Mouse (Mus musculus) embryonic facial prominence, embryonic 15.5 days (tissue): ENCODE measurements around the gene Ttbk1. TPM values are rescaled to one million over a fixed set of nuclear protein-coding genes. Genes with fewer than 3 reads are reported as not detected.

Experiments
- ATAC-seq: fragments of 200-750 bp; cut with Nextera tagmentation; 2 replicates; pipeline ENCODE4 v1.8.0; 2017; ENCODE audit warnings: low read depth, moderate TSS enrichment; ENCODE audit not compliant: insufficient number of reproducible peaks, low FRiP score, low TSS enrichment
- H3K27ac ChIP-seq: fragments of 300-500 bp; sonication (generic); replicated peaks from 2 replicates; pipeline ENCODE4 v1.5.1; 2015; ENCODE audit warnings: mild to moderate bottlenecking, inconsistent platforms
- H3K27me3 ChIP-seq: fragments of 300-500 bp; sonication (generic); 2 replicates; pipeline ENCODE4 v1.6.1; 2015; ENCODE audit warnings: inconsistent platforms
- H3K36me3 ChIP-seq: fragments of 300-500 bp; sonication (generic); 2 replicates; pipeline ENCODE4 v1.6.1; 2015; ENCODE audit warnings: mild to moderate bottlenecking, inconsistent platforms
- H3K4me1 ChIP-seq: fragments of 300-500 bp; sonication (generic); 2 replicates; pipeline ENCODE4 v1.6.1; 2015; ENCODE audit warnings: inconsistent platforms
- H3K4me2 ChIP-seq: fragments of 300-500 bp; sonication (generic); replicated peaks from 2 replicates; pipeline ENCODE4 v1.6.1; 2015; ENCODE audit warnings: mild to moderate bottlenecking, inconsistent platforms
- H3K4me3 ChIP-seq: fragments of 300-500 bp; sonication (generic); replicated peaks from 2 replicates; pipeline ENCODE4 v1.5.1; 2015; ENCODE audit warnings: mild to moderate bottlenecking, inconsistent platforms
- H3K9ac ChIP-seq: fragments of 300-500 bp; sonication (generic); 2 replicates; pipeline ENCODE4 v1.6.1; 2015; ENCODE audit warnings: inconsistent platforms
- H3K9me3 ChIP-seq: fragments of 300-500 bp; sonication (generic); replicated peaks from 2 replicates; pipeline ENCODE4 v1.6.1; 2016; ENCODE audit warnings: inconsistent platforms
- WGBS: fragments of 180-500 bp; shearing (Covaris S2); methylation state at CpG from one replicate; pipeline ENCODE4 v1.1.7; 2015; 5-methylcytosine and 5-hydroxymethylcytosine counted together
- polyA plus RNA-seq: library from polyadenylated mRNA; unstranded; fragments of >200 nt; fragmentation: Nextera tagmentation; extraction: Ambion mirVana; gene quantifications from 2 replicates; pipeline ENCODE4 v1.2.1, GENCODE M21; 2015

The Ttbk1 gene
- polyA plus RNA-seq, 1 experiment from 2014 or later = 0.15 TPM

DNA sequence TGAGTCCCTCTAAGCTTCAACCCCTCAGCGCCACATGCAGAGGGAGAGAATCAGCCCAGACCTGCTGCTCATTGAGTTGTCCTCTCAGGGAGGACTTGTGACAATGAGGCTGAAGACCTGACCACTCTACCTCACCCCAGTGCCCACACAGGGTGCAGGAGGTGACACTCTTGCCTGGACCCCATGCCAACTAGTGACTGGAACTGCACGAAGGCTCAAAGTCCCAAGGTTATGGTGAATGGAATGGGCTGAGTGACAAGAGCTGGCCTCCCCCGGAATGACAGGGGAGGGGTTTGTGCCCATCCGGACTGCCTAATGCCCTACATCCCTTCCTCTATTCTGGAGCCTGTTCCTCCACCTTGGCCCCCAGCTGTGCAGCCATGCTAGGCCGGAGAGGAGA is 34.8 kb downstream of the Ttbk1 start:
- Histone ChIP-seq H3K9me3 (no peaks in the 10 kb centered on the region), H3K9ac (no peak overlapping the region), H3K4me3 (no peak overlapping the region), H3K27me3 (peaks cover 50% of the 10 kb centered on the region), H3K4me1 (peaks cover 30% of the 10 kb centered on the region), H3K27ac (no peak overlapping the region), H3K36me3 (no peaks in the 10 kb centered on the region), H3K4me2 (no peak overlapping the region)
- WGBS = 31% methylated on average over 5 of the region's 5 CpGs
- no peak for ATAC-seq

DNA sequence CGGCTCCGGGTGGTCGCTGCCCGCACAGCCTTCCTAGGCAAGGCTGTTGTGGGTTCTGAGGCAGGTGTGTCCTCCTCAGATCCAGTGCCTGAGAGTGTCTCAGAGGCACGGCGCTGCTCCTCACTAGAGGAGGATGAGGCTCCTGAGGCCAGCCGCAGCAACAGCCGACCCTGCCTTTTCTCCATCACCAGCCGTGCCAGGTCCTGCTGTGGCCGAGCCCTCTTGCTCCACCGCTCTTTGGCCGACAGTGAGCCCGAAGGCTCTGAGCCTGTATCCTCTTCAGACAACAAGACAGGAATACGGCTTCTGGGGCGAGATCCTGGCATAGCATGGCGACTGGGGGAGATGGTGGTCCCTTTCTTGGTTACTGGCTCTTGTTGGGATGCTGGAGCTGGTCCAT is 41.2 kb downstream of the Ttbk1 start:
- H3K36me3 ChIP-seq = no peaks in the 10 kb centered on the region
- no peak overlapping the region for H3K27ac ChIP-seq
- H3K9me3 ChIP-seq = no peaks in the 10 kb centered on the region
- H3K9ac ChIP-seq = no peak overlapping the region
- WGBS = 93% methylated on average over 16 of the region's 16 CpGs
- no peak overlapping the region for H3K4me3 ChIP-seq
- no peak for ATAC-seq
- H3K4me1 ChIP-seq = peaks cover 8% of the 10 kb centered on the region
- H3K4me2 ChIP-seq = no peak overlapping the region
- H3K27me3 ChIP-seq = peaks cover 44% of the 10 kb centered on the region

DNA sequence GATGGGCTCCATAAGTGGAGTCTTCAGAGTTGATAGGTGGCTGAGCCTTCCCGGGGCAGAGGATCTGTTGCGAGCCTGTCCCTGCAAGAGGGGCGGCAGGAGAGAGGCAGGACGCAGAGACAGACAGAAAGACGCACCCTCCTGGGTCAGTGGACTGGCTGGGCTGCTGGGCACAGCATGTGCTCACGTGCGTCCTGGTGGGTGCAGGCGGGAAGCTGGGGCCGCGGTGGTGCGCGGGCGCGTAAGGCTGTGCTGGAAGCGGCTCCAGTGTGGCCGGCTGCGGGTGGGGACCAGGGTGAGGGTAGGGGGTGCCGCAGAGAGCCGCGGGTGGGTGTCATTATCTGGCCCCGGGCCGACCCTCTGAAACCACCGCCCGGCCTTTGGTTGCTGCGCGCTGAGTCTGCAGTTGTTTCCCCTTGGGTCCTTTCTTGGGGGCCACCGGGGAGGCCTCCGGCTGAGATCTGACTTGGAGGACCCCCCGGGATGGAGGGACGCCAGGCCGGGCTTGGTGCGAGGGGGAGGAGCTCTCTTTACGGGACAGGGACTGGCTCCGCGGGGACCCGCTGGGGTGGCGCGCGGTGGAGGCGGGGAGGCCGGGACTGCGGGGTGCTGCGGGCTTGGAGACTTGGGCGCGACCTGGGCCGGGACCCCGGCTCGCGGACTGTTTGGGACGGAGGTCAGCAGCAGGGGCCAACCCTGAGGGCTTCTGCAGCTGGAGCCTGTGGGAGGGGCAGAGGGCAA is 42.5 kb downstream of the Ttbk1 start:
- ATAC-seq = peak; percentile 46
- peaks cover 8% of the 10 kb centered on the region for H3K4me1 ChIP-seq
- H3K9ac ChIP-seq = peak overlapping the region; percentile 41
- H3K4me3 ChIP-seq = peak overlapping the region; percentile 44
- under 1% methylated on average over 44 of the region's 50 CpGs for WGBS
- peak overlapping the region; percentile 85 for H3K4me2 ChIP-seq
- H3K9me3 ChIP-seq = no peaks in the 10 kb centered on the region
- H3K36me3 ChIP-seq = no peaks in the 10 kb centered on the region
- no peak overlapping the region for H3K27ac ChIP-seq
- H3K27me3 ChIP-seq = peaks cover 44% of the 10 kb centered on the region

DNA sequence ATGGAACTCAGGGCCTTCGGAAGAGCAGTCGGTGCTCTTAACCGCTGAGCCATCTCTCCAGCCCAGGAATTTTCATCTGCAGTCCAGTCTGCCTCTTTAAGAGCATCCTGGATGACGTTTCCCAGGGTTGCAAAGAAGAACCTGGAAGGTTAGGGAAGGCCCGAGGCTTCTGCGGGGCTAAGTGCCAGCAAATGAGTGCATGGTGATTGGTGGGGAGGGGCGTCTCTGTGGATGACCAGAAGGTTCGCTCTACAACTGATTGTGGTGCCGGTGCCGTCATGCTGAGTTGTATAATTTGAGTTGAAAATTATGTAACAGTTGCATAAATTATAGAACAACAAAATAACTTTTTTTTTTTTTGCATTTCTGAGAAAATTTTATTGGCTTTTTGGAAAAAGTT is 48.3 kb downstream of the Ttbk1 start:
- no peak overlapping the region for H3K9ac ChIP-seq
- H3K4me2 ChIP-seq = no peak overlapping the region
- H3K36me3 ChIP-seq = no peaks in the 10 kb centered on the region
- no peaks in the 10 kb centered on the region for H3K9me3 ChIP-seq
- H3K27me3 ChIP-seq = peaks cover 31% of the 10 kb centered on the region
- no peak overlapping the region for H3K4me3 ChIP-seq
- WGBS = 94% methylated on average over 10 of the region's 10 CpGs
- H3K4me1 ChIP-seq = peaks cover 7% of the 10 kb centered on the region; the same call in 1 of the 2 replicates
- H3K27ac ChIP-seq = no peak overlapping the region
- no peak for ATAC-seq

DNA sequence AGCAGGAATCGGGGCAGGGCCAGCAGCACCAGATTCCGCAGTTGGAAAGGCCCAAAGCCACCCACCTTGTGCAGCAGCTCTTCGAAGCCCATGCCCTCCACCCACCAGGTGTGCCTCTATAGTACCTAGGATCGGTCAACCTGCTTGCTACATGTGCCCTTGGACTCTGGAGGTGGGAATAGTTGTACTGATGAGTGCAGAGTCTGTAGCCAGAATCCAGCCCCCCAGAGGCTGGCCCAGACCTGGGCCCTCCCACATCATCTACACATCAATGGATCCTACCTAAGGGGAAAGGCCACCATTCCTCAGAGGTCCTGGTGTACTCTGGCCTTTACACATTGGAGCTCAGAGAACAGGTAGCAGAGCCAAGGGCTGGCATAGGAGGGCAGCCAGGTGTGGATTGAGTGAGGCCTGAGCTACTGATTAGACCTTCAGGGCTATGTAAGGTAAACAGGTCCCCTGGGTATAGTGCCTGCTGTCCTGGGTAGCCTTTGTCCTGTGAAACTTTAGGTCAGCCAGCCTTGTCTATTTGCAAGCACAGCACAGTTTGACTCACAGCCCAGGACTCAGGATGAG is 49.1 kb downstream of the Ttbk1 start, which contains the start of gene Slc22a7:
Slc22a7 (minus strand) TSS at position 160 of the 576 bp plus-strand sequence.
- H3K9ac ChIP-seq = no peak within 1 kb of the TSS
- peaks cover 23% of the 10 kb centered on the region for H3K27me3 ChIP-seq

DNA sequence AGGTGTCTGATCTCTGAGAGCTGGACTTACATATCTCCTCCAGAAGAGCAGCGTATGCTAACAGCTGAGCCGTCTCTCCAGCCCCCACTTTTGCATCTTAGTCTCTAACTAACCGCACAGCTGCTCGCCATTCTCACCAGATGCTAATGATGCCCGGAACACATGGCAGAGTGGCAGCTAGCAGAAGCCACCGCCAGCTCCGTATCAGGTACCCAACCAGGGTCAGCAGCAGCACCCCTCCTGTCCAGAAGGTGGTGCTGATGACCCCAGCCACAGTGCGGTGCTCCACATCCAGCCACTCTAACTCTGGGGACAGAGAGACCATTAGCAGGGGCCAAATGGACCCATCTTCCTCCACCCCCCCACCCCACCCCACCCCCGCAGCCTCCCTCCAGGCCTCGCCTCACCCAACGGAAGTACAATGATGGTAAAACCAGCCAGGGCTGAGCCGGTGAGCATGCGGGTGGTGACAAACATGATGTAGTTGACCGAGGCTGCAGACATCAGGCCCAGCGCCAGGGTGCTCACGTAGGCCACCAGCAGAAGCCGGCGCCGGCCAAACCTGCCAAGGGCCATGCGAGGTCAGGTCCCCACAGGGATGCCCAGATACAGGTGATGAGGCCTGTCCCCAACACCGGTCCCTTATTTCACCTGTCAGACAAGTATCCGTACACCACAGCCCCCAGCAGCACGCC is 50.7 kb downstream of the Ttbk1 start:
- 21% methylated on average over 23 of the region's 23 CpGs for WGBS
- Histone ChIP-seq H3K27ac (no peak overlapping the region), H3K27me3 (peaks cover 11% of the 10 kb centered on the region), H3K4me3 (no peak overlapping the region), H3K9ac (no peak overlapping the region), H3K36me3 (no peaks in the 10 kb centered on the region), H3K4me1 (peaks cover 11% of the 10 kb centered on the region), H3K9me3 (no peaks in the 10 kb centered on the region), H3K4me2 (no peak overlapping the region)
- no peak for ATAC-seq

More for the DNA sequence above, 49.1 kb downstream of the Ttbk1 start, which contains the start of gene Slc22a7:
- Histone ChIP-seq H3K4me2 (no peak within 1 kb of the TSS), H3K4me3 (no peak within 1 kb of the TSS), H3K4me1 (peaks cover 11% of the 10 kb centered on the region), H3K36me3 (no peaks in the 10 kb centered on the region), H3K9me3 (no peaks in the 10 kb centered on the region), H3K27ac (no peak within 1 kb of the TSS)
- no peak for ATAC-seq
- 88% methylated on average over 4 of the region's 4 CpGs for WGBS

DNA sequence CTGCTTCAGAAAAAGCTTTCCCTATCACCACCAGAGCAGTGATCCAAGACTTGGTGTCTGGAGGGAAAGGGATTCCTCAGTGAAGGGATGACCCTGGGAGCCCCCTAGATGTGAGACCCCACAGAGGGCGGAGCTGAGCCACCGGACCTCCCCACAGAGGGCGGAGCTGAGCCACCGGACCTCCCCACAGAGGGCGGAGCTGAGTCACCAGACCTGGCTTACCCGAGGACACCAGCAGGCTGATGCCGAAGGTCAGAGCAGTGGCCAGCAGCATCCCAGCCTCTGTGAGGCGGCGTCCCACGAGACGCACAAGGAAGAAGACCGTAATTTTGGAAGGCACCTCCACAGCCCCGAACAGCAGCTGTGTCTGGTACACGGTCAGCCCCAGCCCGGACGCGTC is 53.8 kb downstream of the Ttbk1 start:
- no peak for ATAC-seq
- 3% methylated on average over 17 of the region's 17 CpGs for WGBS
- peaks cover 11% of the 10 kb centered on the region for H3K27me3 ChIP-seq
- peak overlapping the region; percentile 47 for H3K4me2 ChIP-seq
- no peaks in the 10 kb centered on the region for H3K36me3 ChIP-seq
- H3K9ac ChIP-seq = no peak overlapping the region
- no peak overlapping the region for H3K27ac ChIP-seq
- H3K4me3 ChIP-seq = peak overlapping the region; percentile 17
- H3K4me1 ChIP-seq = peaks cover 19% of the 10 kb centered on the region
- no peaks in the 10 kb centered on the region for H3K9me3 ChIP-seq

DNA sequence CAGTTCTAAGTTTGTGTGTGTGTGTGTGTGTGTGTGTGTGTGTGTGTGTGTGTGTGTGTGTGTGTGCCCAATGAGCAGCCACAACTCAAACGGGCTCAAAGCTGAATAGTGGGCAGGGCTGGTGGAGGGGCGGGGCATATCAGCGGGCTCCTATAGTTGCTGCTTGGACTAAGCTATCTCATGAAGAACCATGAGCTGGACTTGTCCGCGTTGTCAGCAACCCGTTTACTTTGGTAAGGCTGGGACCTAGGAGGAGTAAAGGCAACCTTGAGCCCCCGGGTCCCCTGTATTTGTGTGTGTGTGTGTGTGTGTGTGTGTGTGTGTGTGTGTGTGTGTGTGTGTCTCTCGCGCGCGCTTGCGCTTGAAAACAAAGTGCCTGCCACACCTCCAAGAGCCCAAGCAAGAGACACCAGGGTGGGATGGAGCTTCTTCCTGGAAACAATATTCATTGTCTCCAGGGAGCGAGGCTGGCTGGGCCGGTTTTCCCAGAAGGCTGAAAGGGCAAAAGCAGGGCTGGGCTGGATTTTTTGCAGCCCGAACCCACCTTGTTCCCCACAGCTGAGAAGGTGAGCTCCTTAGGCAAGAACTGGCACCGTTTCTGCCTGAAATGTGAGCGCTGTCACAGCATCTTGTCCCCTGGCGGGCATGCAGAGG is 58.6 kb downstream of the Ttbk1 start, which contains the start of gene Crip3:
Crip3 (plus strand) TSS at position 166 of the 654 bp plus-strand sequence.
- H3K27ac ChIP-seq = peak within 1 kb of the TSS; percentile 34; the same call in 1 of the 2 replicates
- H3K9me3 ChIP-seq = no peaks in the 10 kb centered on the region
- ATAC-seq = no peak
- no peaks in the 10 kb centered on the region; the same call in 1 of the 2 replicates for H3K27me3 ChIP-seq
- H3K9ac ChIP-seq = no peak within 1 kb of the TSS
- H3K4me2 ChIP-seq = peak within 1 kb of the TSS; percentile 46
- peak within 1 kb of the TSS; percentile 19 for H3K4me3 ChIP-seq
- WGBS = 10% methylated on average over 18 of the region's 18 CpGs
- no peaks in the 10 kb centered on the region for H3K36me3 ChIP-seq
- peaks cover 10% of the 10 kb centered on the region; the same call in 1 of the 2 replicates for H3K4me1 ChIP-seq

DNA sequence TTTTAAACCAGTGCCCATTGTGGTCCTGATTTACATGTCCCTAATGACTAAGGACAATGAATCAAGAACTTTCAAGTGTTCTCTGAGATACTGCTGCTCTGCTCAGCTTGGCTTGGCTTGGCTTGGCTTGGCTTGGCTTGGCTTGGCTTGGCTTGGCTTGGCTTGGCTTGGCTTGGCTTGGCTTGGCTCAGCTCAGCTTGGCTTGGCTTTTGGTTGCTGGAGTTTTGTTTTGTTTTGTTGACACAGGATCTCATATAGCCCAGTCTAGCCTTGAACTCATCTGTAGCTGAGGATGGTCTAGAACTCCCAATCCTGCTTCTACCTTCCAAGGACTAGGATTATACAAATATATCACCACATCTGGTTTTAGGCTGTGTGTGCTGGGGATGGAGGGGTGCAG is 61.0 kb downstream of the Ttbk1 start:
- Histone ChIP-seq H3K36me3 (no peaks in the 10 kb centered on the region), H3K4me2 (no peak overlapping the region), H3K9me3 (no peaks in the 10 kb centered on the region), H3K4me3 (no peak overlapping the region), H3K4me1 (peaks cover 7% of the 10 kb centered on the region; the same call in 1 of the 2 replicates), H3K27ac (no peak overlapping the region), H3K27me3 (no peaks in the 10 kb centered on the region; the same call in 1 of the 2 replicates), H3K9ac (no peak overlapping the region)
- ATAC-seq = no peak

DNA sequence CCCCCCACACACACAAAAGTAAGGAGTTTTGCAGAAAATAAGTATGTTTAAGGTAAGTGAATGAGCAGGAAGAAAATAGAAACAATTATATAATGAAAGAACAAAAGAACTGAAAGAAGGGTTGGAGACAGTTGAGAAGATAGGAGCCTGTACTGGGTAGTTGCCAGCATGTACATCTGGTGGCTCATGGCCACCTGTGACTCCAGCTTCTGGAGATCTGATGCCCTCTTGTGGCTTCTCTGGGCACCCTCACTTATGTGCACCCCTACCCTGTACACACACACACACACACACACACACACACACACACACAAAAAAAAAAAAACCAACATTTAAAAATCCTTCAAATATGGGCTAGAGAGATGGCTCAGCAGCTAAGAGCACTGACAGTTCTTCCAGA is 67.8 kb downstream of the Ttbk1 start:
- ATAC-seq = no peak
- Histone ChIP-seq H3K9me3 (no peaks in the 10 kb centered on the region), H3K27me3 (no peaks in the 10 kb centered on the region), H3K4me3 (no peak overlapping the region), H3K36me3 (0 out of 2 replicates have a peak, but pooled peaks cover 5% of the 10 kb centered on the region), H3K9ac (no peak overlapping the region), H3K4me2 (no peak overlapping the region), H3K27ac (no peak overlapping the region), H3K4me1 (no peaks in the 10 kb centered on the region)

DNA sequence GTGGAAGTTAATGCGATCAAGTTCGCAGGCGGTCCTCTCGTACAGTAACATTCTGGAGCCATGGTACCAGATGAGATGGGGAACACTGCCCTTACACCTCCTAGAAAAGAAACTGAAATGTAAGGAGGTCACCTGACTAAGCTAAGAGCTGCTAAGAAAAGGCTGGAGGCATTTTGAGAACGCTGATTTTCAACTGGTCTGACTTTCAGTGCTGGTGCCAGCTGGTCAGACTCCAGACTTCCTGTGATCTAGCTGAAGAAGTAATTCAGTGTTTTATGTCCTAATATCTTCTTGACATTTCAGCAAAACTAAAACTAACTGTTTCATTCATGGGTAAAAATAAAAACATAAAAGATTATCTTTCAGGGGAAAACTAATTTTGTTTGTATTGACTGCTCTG is 68.8 kb downstream of the Ttbk1 start:
- Histone ChIP-seq H3K4me3 (no peak overlapping the region), H3K27ac (no peak overlapping the region), H3K36me3 (0 out of 2 replicates have a peak, but pooled peaks cover 11% of the 10 kb centered on the region), H3K4me2 (no peak overlapping the region), H3K9me3 (no peaks in the 10 kb centered on the region), H3K9ac (no peak overlapping the region), H3K4me1 (no peaks in the 10 kb centered on the region), H3K27me3 (no peaks in the 10 kb centered on the region)
- WGBS = 67% methylated on average over 5 of the region's 5 CpGs
- ATAC-seq = no peak
